Mouse (Mus musculus): ENCODE data around the gene Arhgef10l. TPM values are rescaled to one million over a fixed set of nuclear protein-coding genes. Genes with fewer than 3 reads are reported as not detected.

The Arhgef10l gene
- polyA plus RNA-seq, 1 experiment = 26.0 TPM

- peaks cover 33% of the 10 kb centered on the region for H3K4me1 ChIP-seq (replicated peaks; ENCODE audit: control insufficient read depth, insufficient read depth, low read length)
- no peak for DNase-seq
- H3K4me3 ChIP-seq (ENCODE audit: control insufficient read depth, insufficient read depth, low read length) = no peak overlapping the region
- 90% methylated on average over 12 of the region's 12 CpGs for WGBS
- no peaks in the 10 kb centered on the region for H3K36me3 ChIP-seq (ENCODE audit: control insufficient read depth, insufficient read depth, low read length)
- TF ChIP-seq POLR2A (IDR thresholded peaks at IDR 0.05; ENCODE audit: control insufficient read depth, extremely low read depth, insufficient read depth, low read length, poor library complexity) (no peak), CTCF (IDR thresholded peaks at IDR 0.05; ENCODE audit: borderline replicate concordance, control insufficient read depth, extremely low read depth, insufficient read depth, low read length, poor library complexity) (no peak)
- no peaks in the 10 kb centered on the region for H3K27me3 ChIP-seq (ENCODE audit: control insufficient read depth, insufficient read depth, low read length)
- no peak overlapping the region for H3K27ac ChIP-seq (ENCODE audit: control insufficient read depth, insufficient read depth, low read length)
These were observed 22.4 kb upstream of the Arhgef10l start for GRCm38 (mm10) chr4:140688044-140688825.

- Histone ChIP-seq H3K27me3 (ENCODE audit: control insufficient read depth, insufficient read depth, low read length) (no peaks in the 10 kb centered on the region), H3K36me3 (ENCODE audit: control insufficient read depth, insufficient read depth, low read length) (no peaks in the 10 kb centered on the region), H3K4me1 (replicated peaks; ENCODE audit: control insufficient read depth, insufficient read depth, low read length) (peaks cover 27% of the 10 kb centered on the region), H3K27ac (ENCODE audit: control insufficient read depth, insufficient read depth, low read length) (no peak overlapping the region), H3K4me3 (ENCODE audit: control insufficient read depth, insufficient read depth, low read length) (no peak overlapping the region)
- WGBS = 63% methylated on average over 6 of the region's 6 CpGs
- no peak for TF ChIP-seq CTCF (IDR thresholded peaks at IDR 0.05; ENCODE audit: borderline replicate concordance, control insufficient read depth, extremely low read depth, insufficient read depth, low read length, poor library complexity)
- TF ChIP-seq POLR2A (IDR thresholded peaks at IDR 0.05; ENCODE audit: control insufficient read depth, extremely low read depth, insufficient read depth, low read length, poor library complexity) = no peak
- DNase-seq = no peak
These were observed 19.1 kb upstream of the Arhgef10l start for GRCm38 (mm10) chr4:140684881-140685303.

- TF ChIP-seq CTCF (IDR thresholded peaks at IDR 0.05; ENCODE audit: borderline replicate concordance, control insufficient read depth, extremely low read depth, insufficient read depth, low read length, poor library complexity) (no peak), POLR2A (IDR thresholded peaks at IDR 0.05; ENCODE audit: control insufficient read depth, extremely low read depth, insufficient read depth, low read length, poor library complexity) (no peak)
- no peaks in the 10 kb centered on the region for H3K36me3 ChIP-seq (ENCODE audit: control insufficient read depth, insufficient read depth, low read length)
- no peak overlapping the region for H3K4me3 ChIP-seq (ENCODE audit: control insufficient read depth, insufficient read depth, low read length)
- peak; percentile 17 for DNase-seq
- H3K27ac ChIP-seq (ENCODE audit: control insufficient read depth, insufficient read depth, low read length) = no peak overlapping the region
- H3K27me3 ChIP-seq (ENCODE audit: control insufficient read depth, insufficient read depth, low read length) = no peaks in the 10 kb centered on the region
- H3K4me1 ChIP-seq (replicated peaks; ENCODE audit: control insufficient read depth, insufficient read depth, low read length) = peaks cover 24% of the 10 kb centered on the region
- WGBS = 4% methylated on average over 16 of the region's 16 CpGs
These were observed 18.5 kb upstream of the Arhgef10l start for GRCm38 (mm10) chr4:140684141-140684871.

- DNase-seq = no peak
- Histone ChIP-seq H3K27ac (ENCODE audit: control insufficient read depth, insufficient read depth, low read length) (no peak overlapping the region), H3K4me1 (replicated peaks; ENCODE audit: control insufficient read depth, insufficient read depth, low read length) (peaks cover 22% of the 10 kb centered on the region), H3K27me3 (ENCODE audit: control insufficient read depth, insufficient read depth, low read length) (no peaks in the 10 kb centered on the region), H3K4me3 (ENCODE audit: control insufficient read depth, insufficient read depth, low read length) (no peak overlapping the region), H3K36me3 (ENCODE audit: control insufficient read depth, insufficient read depth, low read length) (no peaks in the 10 kb centered on the region)
- TF ChIP-seq POLR2A (IDR thresholded peaks at IDR 0.05; ENCODE audit: control insufficient read depth, extremely low read depth, insufficient read depth, low read length, poor library complexity) = no peak
- TF ChIP-seq CTCF (IDR thresholded peaks at IDR 0.05; ENCODE audit: borderline replicate concordance, control insufficient read depth, extremely low read depth, insufficient read depth, low read length, poor library complexity) = no peak
- WGBS = 56% methylated on average over 8 of the region's 8 CpGs
These were observed 17.8 kb upstream of the Arhgef10l start for GRCm38 (mm10) chr4:140683608-140684007.

GRCm38 (mm10) chr4:140680731-140681397 lies 15.1 kb upstream of the Arhgef10l start:
- 40% methylated on average over 8 of the region's 8 CpGs for WGBS
- Histone ChIP-seq H3K36me3 (ENCODE audit: control insufficient read depth, insufficient read depth, low read length) (no peaks in the 10 kb centered on the region), H3K27me3 (ENCODE audit: control insufficient read depth, insufficient read depth, low read length) (no peaks in the 10 kb centered on the region), H3K4me3 (ENCODE audit: control insufficient read depth, insufficient read depth, low read length) (no peak overlapping the region), H3K27ac (ENCODE audit: control insufficient read depth, insufficient read depth, low read length) (no peak overlapping the region), H3K4me1 (replicated peaks; ENCODE audit: control insufficient read depth, insufficient read depth, low read length) (peaks cover 22% of the 10 kb centered on the region)
- TF ChIP-seq CTCF (IDR thresholded peaks at IDR 0.05; ENCODE audit: borderline replicate concordance, control insufficient read depth, extremely low read depth, insufficient read depth, low read length, poor library complexity) = no peak
- no peak for TF ChIP-seq POLR2A (IDR thresholded peaks at IDR 0.05; ENCODE audit: control insufficient read depth, extremely low read depth, insufficient read depth, low read length, poor library complexity)
- no peak for DNase-seq

- H3K36me3 ChIP-seq (ENCODE audit: control insufficient read depth, insufficient read depth, low read length) = no peaks in the 10 kb centered on the region
- H3K27ac ChIP-seq (ENCODE audit: control insufficient read depth, insufficient read depth, low read length) = no peak overlapping the region
- 32% methylated on average over 14 of the region's 18 CpGs for WGBS
- peak; percentile 84 for DNase-seq
- no peak overlapping the region for H3K4me3 ChIP-seq (ENCODE audit: control insufficient read depth, insufficient read depth, low read length)
- no peaks in the 10 kb centered on the region for H3K27me3 ChIP-seq (ENCODE audit: control insufficient read depth, insufficient read depth, low read length)
- peak; percentile 66; the same call in 1 of the 2 replicates for TF ChIP-seq CTCF (IDR thresholded peaks at IDR 0.05; ENCODE audit: borderline replicate concordance, control insufficient read depth, extremely low read depth, insufficient read depth, low read length, poor library complexity)
- no peak for TF ChIP-seq POLR2A (IDR thresholded peaks at IDR 0.05; ENCODE audit: control insufficient read depth, extremely low read depth, insufficient read depth, low read length, poor library complexity)
- peaks cover 14% of the 10 kb centered on the region for H3K4me1 ChIP-seq (replicated peaks; ENCODE audit: control insufficient read depth, insufficient read depth, low read length)
These were observed 14.0 kb upstream of the Arhgef10l start for GRCm38 (mm10) chr4:140679723-140680380.

All from thymus, adult 2 months (tissue).